Mouse (Mus musculus): ENCODE measurements around the gene A530016L24Rik. TPM values are rescaled to one million over a fixed set of nuclear protein-coding genes. Genes with fewer than 3 reads are reported as not detected.

The A530016L24Rik gene
- polyA plus RNA-seq (2021; fragmentation: Nextera tagmentation), result 0.14 TPM in 1 of 2 replicates, not detected in the other
- long read RNA-seq, experiment 1, partial matches to known transcripts, result 0 of 1 reads
- long read RNA-seq, experiment 1, other reads (novel, unspliced or antisense), result 1 of 1 reads
- long read RNA-seq, experiment 2, partial matches to known transcripts, result 0 of 1 reads
- long read RNA-seq, experiment 2, other reads (novel, unspliced or antisense), result 1 of 1 reads

GRCm38 (mm10) chr12:112489134-112489533 is at the start of gene A530016L24Rik:
Gene A530016L24Rik, plus strand, starts transcription at chr12:112489448.

GRCm38 (mm10) chr12:112516697-112517337 is 27.6 kb downstream of the A530016L24Rik start, which contains the start of gene Tmem179:
Gene Tmem179, minus strand, starts transcription at chr12:112516747.

Other genes starting within 250 kb of the A530016L24Rik start
- 121 and 138 TPM in 2 replicates for gene Tmem179, start 27.3 kb downstream of the A530016L24Rik start, polyA plus RNA-seq (2021; fragmentation: Nextera tagmentation)
- 29.0 and 29.4 TPM in 2 replicates for gene Inf2, start 99.3 kb downstream of the A530016L24Rik start, polyA plus RNA-seq (2021; fragmentation: Nextera tagmentation)
- 17.2 and 23.0 TPM in 2 replicates for gene Adssl1, start 130.6 kb downstream of the A530016L24Rik start, polyA plus RNA-seq (2021; fragmentation: Nextera tagmentation)
- gene Siva1, start 155.2 kb downstream of the A530016L24Rik start, polyA plus RNA-seq (2021; fragmentation: Nextera tagmentation), result 74.5 and 78.9 TPM in 2 replicates
- 23.4 and 25.7 TPM in 2 replicates for gene Akt1, start 185.4 kb downstream of the A530016L24Rik start, polyA plus RNA-seq (2021; fragmentation: Nextera tagmentation)
- gene Zbtb42, start 189.4 kb downstream of the A530016L24Rik start, polyA plus RNA-seq (2021; fragmentation: Nextera tagmentation), result 0.41 and 1.1 TPM in 2 replicates
- gene Cep170b, start 231.0 kb downstream of the A530016L24Rik start, polyA plus RNA-seq (2021; fragmentation: Nextera tagmentation), result 21.7 and 22.6 TPM in 2 replicates

Data from layer of hippocampus, adult 6 months (tissue).